In genomic region chr12:109413321-109413720, GRCm38 (mm10) we compare ENCODE assay signal across 17 mouse cellular contexts. TPM values are rescaled to one million over a fixed set of nuclear protein-coding genes. Genes with fewer than 3 reads are reported as not detected.
DNase-seq lines count a peak whose midpoint lies in the region; ATAC-seq lines count a peak whose summit lies in the region.
"Had no signal": no experiment of that assay in that cellular context is flagged by ENCODE, and none has a peak within 500 bp of the region (broad histone marks: within the 10 kb centered on the region; RNA-seq: fewer than 3 reads in every experiment).

No protein-coding gene starts in this region.

- H3K27me3 ChIP-seq in heart, embryonic 11.5 days (ENCODE audit: control insufficient read depth, insufficient read depth, low read length): no peaks in the 10 kb centered on the region; the same call in 1 of the 2 replicates
- no peaks in the 10 kb centered on the region for H3K27me3 ChIP-seq in lung, embryonic 16.5 days (ENCODE audit: control insufficient read depth, insufficient read depth, low read depth, low read length)
- no peaks in the 10 kb centered on the region for H3K27me3 ChIP-seq in intestine, embryonic 14.5 days (replicated peaks; ENCODE audit: control insufficient read depth, insufficient read depth, low read length)
- H3K27me3 ChIP-seq in stomach, embryonic 15.5 days (replicated peaks): no peaks in the 10 kb centered on the region
- H3K27me3 ChIP-seq in midbrain, embryonic 13.5 days: no peaks in the 10 kb centered on the region
- H3K27me3 ChIP-seq: forebrain, embryonic 13.5 days had no signal

- no peak overlapping the region for H3K9ac ChIP-seq in heart, embryonic 11.5 days (ENCODE audit: low read depth, low read length)
- H3K9ac ChIP-seq in lung, embryonic 16.5 days (ENCODE audit: low read length): no peak overlapping the region
- H3K9ac ChIP-seq in intestine, embryonic 14.5 days (ENCODE audit: low read length): no peak overlapping the region
- no peak overlapping the region for H3K9ac ChIP-seq in stomach, embryonic 15.5 days
- no peak overlapping the region for H3K9ac ChIP-seq in midbrain, embryonic 13.5 days (replicated peaks)
- H3K9ac ChIP-seq: forebrain, embryonic 13.5 days; liver, embryonic 14.5 days had no signal

- H3K4me3 ChIP-seq in heart, embryonic 11.5 days (ENCODE audit: low read depth, low read length): no peak overlapping the region
- no peak overlapping the region for H3K4me3 ChIP-seq in lung, embryonic 16.5 days (ENCODE audit: low read length)
- no peak overlapping the region for H3K4me3 ChIP-seq in intestine, embryonic 14.5 days (ENCODE audit: low read depth, low read length)
- H3K4me3 ChIP-seq in stomach, embryonic 15.5 days (replicated peaks): no peak overlapping the region
- no peak overlapping the region for H3K4me3 ChIP-seq in midbrain, embryonic 13.5 days (replicated peaks)
- H3K4me3 ChIP-seq: forebrain, embryonic 13.5 days; megakaryocyte, embryonic 14.5 days had no signal

- H3K27ac ChIP-seq in heart, embryonic 11.5 days (ENCODE audit: low read depth, low read length): 0 out of 2 replicates have a peak overlapping the region, but pooled peaks have one; percentile 46
- H3K27ac ChIP-seq in lung, embryonic 16.5 days (ENCODE audit: low read length): peak overlapping the region; percentile 93
- peak overlapping the region; percentile 95 for H3K27ac ChIP-seq in intestine, embryonic 14.5 days (ENCODE audit: low read depth)
- H3K27ac ChIP-seq in stomach, embryonic 15.5 days: peak overlapping the region; percentile 95
- no peak overlapping the region for H3K27ac ChIP-seq in midbrain, embryonic 13.5 days
- H3K27ac ChIP-seq: forebrain, embryonic 13.5 days; liver, embryonic 14.5 days had no signal

- no peak overlapping the region for H3K4me2 ChIP-seq in heart, embryonic 11.5 days
- no peak overlapping the region for H3K4me2 ChIP-seq in lung, embryonic 16.5 days (ENCODE audit: low read depth, low read length)
- no peak overlapping the region for H3K4me2 ChIP-seq in intestine, embryonic 14.5 days (ENCODE audit: low read length)
- no peak overlapping the region for H3K4me2 ChIP-seq in stomach, embryonic 15.5 days
- H3K4me2 ChIP-seq in midbrain, embryonic 13.5 days (replicated peaks): no peak overlapping the region
- H3K4me2 ChIP-seq: forebrain, embryonic 13.5 days had no signal

- no peaks in the 10 kb centered on the region for H3K36me3 ChIP-seq in heart, embryonic 11.5 days (ENCODE audit: control insufficient read depth, insufficient read depth, low read length)
- no peaks in the 10 kb centered on the region for H3K36me3 ChIP-seq in lung, embryonic 16.5 days (ENCODE audit: control insufficient read depth, insufficient read depth, low read length)
- no peaks in the 10 kb centered on the region for H3K36me3 ChIP-seq in intestine, embryonic 14.5 days (ENCODE audit: control insufficient read depth, insufficient read depth, low read length)
- no peaks in the 10 kb centered on the region for H3K36me3 ChIP-seq in stomach, embryonic 15.5 days
- H3K36me3 ChIP-seq in midbrain, embryonic 13.5 days: no peaks in the 10 kb centered on the region

- H3K4me1 ChIP-seq in heart, embryonic 11.5 days (ENCODE audit: control insufficient read depth, insufficient read depth, low read length): peaks cover 43% of the 10 kb centered on the region
- H3K4me1 ChIP-seq in lung, embryonic 16.5 days (replicated peaks; ENCODE audit: control insufficient read depth, insufficient read depth, low read length): peaks cover 25% of the 10 kb centered on the region
- peaks cover 67% of the 10 kb centered on the region for H3K4me1 ChIP-seq in intestine, embryonic 14.5 days (replicated peaks; ENCODE audit: control insufficient read depth, insufficient read depth, low read length)
- H3K4me1 ChIP-seq in stomach, embryonic 15.5 days: peaks cover 75% of the 10 kb centered on the region
- H3K4me1 ChIP-seq in midbrain, embryonic 13.5 days (replicated peaks): peaks cover 54% of the 10 kb centered on the region

- ATAC-seq in heart, embryonic 11.5 days (replicated peaks; ENCODE audit: insufficient number of reproducible peaks, low FRiP score, low TSS enrichment): no peak
- ATAC-seq in lung, embryonic 16.5 days (ENCODE audit: low read depth): no peak
- ATAC-seq in intestine, embryonic 14.5 days (replicated peaks; ENCODE audit: low FRiP score, low TSS enrichment, low read depth): no peak
- no peak for ATAC-seq in stomach, embryonic 15.5 days (ENCODE audit: insufficient read depth, low FRiP score, low read depth)
- no peak for ATAC-seq in midbrain, embryonic 13.5 days
- ATAC-seq: activated CD4-positive, CD25-positive, alpha-beta regulatory T cell, adult 4 months; CD4-positive, CD25-positive, alpha-beta regulatory T cell, adult 4 months; forebrain, embryonic 13.5 days; hindbrain, embryonic 16.5 days had no signal

- intact Hi-C loops in heart, postnatal 25 days (cut with DNase I): no loop called here

- no peaks in the 10 kb centered on the region for H3K9me3 ChIP-seq in heart, embryonic 11.5 days (replicated peaks; ENCODE audit: control insufficient read depth, low read length)
- no peaks in the 10 kb centered on the region for H3K9me3 ChIP-seq in lung, embryonic 16.5 days (ENCODE audit: control insufficient read depth, low read length)
- H3K9me3 ChIP-seq in intestine, embryonic 14.5 days (ENCODE audit: control insufficient read depth, low read length): no peaks in the 10 kb centered on the region
- H3K9me3 ChIP-seq in stomach, embryonic 15.5 days: no peaks in the 10 kb centered on the region
- no peaks in the 10 kb centered on the region for H3K9me3 ChIP-seq in midbrain, embryonic 13.5 days
- H3K9me3 ChIP-seq: forebrain, embryonic 13.5 days; megakaryocyte, embryonic 14.5 days had no signal

- no peak for DNase-seq in heart, postnatal 25 days (ENCODE audit: low spot score)
- no peak for DNase-seq in lung, postnatal 10 days
- DNase-seq in intestine, embryonic 14.5 days (ENCODE audit: low spot score): no peak
- DNase-seq in urinary bladder, postnatal 25 days (ENCODE audit: low spot score): no peak
- DNase-seq: cerebellum, adult 11-12 months; kidney, postnatal 25 days; right cerebral cortex, postnatal 4 days had no signal

- WGBS in heart, embryonic 11.5 days (ENCODE audit: insufficient replicate concordance): 77% methylated on average over 4 of the region's 4 CpGs
- WGBS in lung, embryonic 16.5 days: 52% methylated on average over 4 of the region's 4 CpGs
- 66% methylated on average over 4 of the region's 4 CpGs for WGBS in intestine, embryonic 14.5 days
- WGBS in stomach, embryonic 15.5 days: 63% methylated on average over 4 of the region's 4 CpGs
- WGBS in midbrain, embryonic 13.5 days: 86% methylated on average over 4 of the region's 4 CpGs

RNA-seq across cellular contexts. Expression of gene Dlk1, which starts 39.3 kb away (rescaled TPM):
- 54.8 and 67.1 TPM in 2 replicates for polyA plus RNA-seq in heart, embryonic 11.5 days (2014; fragmentation: Nextera tagmentation; extraction: Ambion mirVana)
- under 1 TPM; 0.26 to 0.61 TPM for total RNA-seq in heart, postnatal 25 days (2021)
- 702 and 746 TPM in 2 replicates for polyA plus RNA-seq in lung, embryonic 16.5 days (2015; fragmentation: Nextera tagmentation; extraction: Ambion mirVana)
- 398 and 437 TPM in 2 replicates for polyA plus RNA-seq in intestine, embryonic 14.5 days (2014; fragmentation: Nextera tagmentation; extraction: Ambion mirVana)
- 487 and 492 TPM in 2 replicates for polyA plus RNA-seq in stomach, embryonic 15.5 days (2015; fragmentation: Nextera tagmentation; extraction: Ambion mirVana)
- polyA plus RNA-seq in midbrain, embryonic 13.5 days (2015; fragmentation: Nextera tagmentation; extraction: Ambion mirVana): 117 and 118 TPM in 2 replicates
- polyA plus RNA-seq: activated CD4-positive, CD25-positive, alpha-beta regulatory T cell, adult 4 months; CD4-positive, CD25-positive, alpha-beta regulatory T cell, adult 4 months had no signal
